Mouse (Mus musculus): ENCODE results near the gene Nrn1.

GRCm38 (mm10) chr13:36680690-36681355 lies 54.1 kb downstream of the Nrn1 start:
- TF ChIP-seq CTCF (IDR thresholded peaks at IDR 0.05), result no peak
- TF ChIP-seq EP300 (IDR thresholded peaks at IDR 0.05), result no peak

All from lung, postnatal 0 days (tissue).